ENCODE assay signal across 27 mouse cellular contexts in genomic region chr13:48016051-48016450, GRCm38 (mm10).
"Had no signal": no experiment of that assay in that cellular context is flagged by ENCODE, and none has a peak within 500 bp of the region (broad histone marks: within the 10 kb centered on the region; RNA-seq: fewer than 3 reads in every experiment).

No protein-coding gene starts in this region.

- H3K27ac ChIP-seq: heart, adult 2 months; heart, embryonic 13.5 days; heart, embryonic 15.5 days; hindbrain, embryonic 10.5 days; hindbrain, embryonic 13.5 days; hindbrain, embryonic 15.5 days; hindbrain, postnatal 0 days; kidney, embryonic 15.5 days; kidney, postnatal 0 days; limb, embryonic 13.5 days; limb, embryonic 15.5 days; liver, embryonic 13.5 days; liver, embryonic 15.5 days had no signal

- H3K4me2 ChIP-seq: heart, embryonic 11.5 days; heart, embryonic 13.5 days; heart, embryonic 15.5 days; hindbrain, embryonic 13.5 days; hindbrain, embryonic 15.5 days; kidney, embryonic 15.5 days; limb, embryonic 13.5 days; limb, embryonic 15.5 days; liver, embryonic 13.5 days; liver, embryonic 15.5 days had no signal

- H3K36me3 ChIP-seq: heart, embryonic 13.5 days; heart, embryonic 15.5 days; hindbrain, embryonic 10.5 days; hindbrain, embryonic 13.5 days; hindbrain, embryonic 15.5 days; kidney, embryonic 15.5 days; limb, embryonic 13.5 days; limb, embryonic 15.5 days; liver, embryonic 13.5 days; liver, embryonic 15.5 days had no signal

- H3K9me3 ChIP-seq: heart, embryonic 13.5 days; heart, embryonic 15.5 days; hindbrain, embryonic 10.5 days; hindbrain, embryonic 13.5 days; hindbrain, embryonic 15.5 days; kidney, embryonic 15.5 days; limb, embryonic 13.5 days; limb, embryonic 15.5 days; liver, embryonic 13.5 days; liver, embryonic 15.5 days had no signal

- H3K4me1 ChIP-seq: hindbrain, embryonic 15.5 days; liver, embryonic 13.5 days; liver, embryonic 15.5 days had no signal

- ATAC-seq: hindbrain, postnatal 0 days; intestine, embryonic 16.5 days had no signal

- H3K9ac ChIP-seq: heart, embryonic 13.5 days; heart, embryonic 15.5 days; hindbrain, embryonic 13.5 days; hindbrain, embryonic 15.5 days; kidney, embryonic 15.5 days; limb, embryonic 13.5 days; limb, embryonic 15.5 days; liver, embryonic 13.5 days; liver, embryonic 15.5 days had no signal

- H3K4me3 ChIP-seq: heart, adult 2 months; heart, embryonic 13.5 days; heart, embryonic 15.5 days; hindbrain, embryonic 10.5 days; hindbrain, embryonic 13.5 days; hindbrain, embryonic 15.5 days; kidney, embryonic 15.5 days; limb, embryonic 13.5 days; limb, embryonic 15.5 days; liver, embryonic 13.5 days; liver, embryonic 15.5 days had no signal

- H3K27me3 ChIP-seq: heart, embryonic 13.5 days; heart, embryonic 15.5 days; hindbrain, embryonic 13.5 days; hindbrain, embryonic 15.5 days; kidney, embryonic 15.5 days; limb, embryonic 13.5 days; limb, embryonic 15.5 days; liver, embryonic 13.5 days; liver, embryonic 15.5 days had no signal

- DNase-seq: gastrocnemius, postnatal 14 days; gastrocnemius, postnatal 36 days; heart, adult 2 months; heart, postnatal 14 days; heart, postnatal 4 days; kidney, adult 11 months; kidney, adult 2 months; kidney, adult 9 months; kidney, postnatal 14 days; kidney, postnatal 36 days; layer of hippocampus, adult 9-11 months; layer of hippocampus, postnatal 36 days; left cerebral cortex, postnatal 4 days; liver, embryonic 13.5 days had no signal
